Mouse (Mus musculus) erythroblast, embryonic 14.5 days (primary cell): Measurements from ENCODE around the gene Cpne5.

Experiments used
- GATA1 ChIP-seq: IDR thresholded peaks from 2 replicates; pipeline ENCODE4 v1.6.1; 2012; ENCODE audit warnings: low read length, inconsistent platforms, mixed read lengths
- TAL1 ChIP-seq: IDR thresholded peaks from 3 replicates; pipeline ENCODE4 v1.6.1; 2012; ENCODE audit warnings: low read length, inconsistent platforms, mixed read lengths

- TF ChIP-seq GATA1 (no peak), TAL1 (no peak)
These were observed 124.2 kb downstream of the Cpne5 start, which contains the start of gene Rab44 for GRCm38 (mm10) chr17:29113591-29114352.
